Mouse (Mus musculus): ENCODE results near the gene Txndc2.

Gene Txndc2

DNA sequence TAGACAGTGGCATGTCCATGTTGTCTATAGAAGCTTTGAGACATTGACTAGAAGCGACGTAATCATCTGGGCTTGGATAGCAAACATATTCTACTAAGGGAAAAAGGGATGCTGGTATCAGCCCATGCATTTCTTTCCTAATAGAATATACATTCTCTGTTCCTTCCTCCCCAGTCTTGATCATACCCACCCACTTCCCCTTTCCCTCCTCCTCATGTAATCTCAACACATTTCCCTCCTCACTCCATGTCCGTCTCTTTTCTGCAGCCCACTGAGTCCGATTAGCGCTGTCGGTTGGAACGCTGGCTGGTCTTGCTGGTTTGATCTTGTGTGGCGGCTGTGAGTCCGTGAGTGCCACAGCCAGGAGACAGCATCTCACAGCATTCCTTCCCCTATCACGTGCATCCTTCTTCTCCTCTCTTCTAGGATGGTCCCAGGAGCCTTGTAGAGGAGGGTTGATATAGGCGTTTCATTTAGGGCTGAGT, at the start of gene Txndc2:
Gene Txndc2, minus strand, starts transcription at position 435 of the 485 bp plus-strand sequence.
- DNase-seq (ENCODE audit: low read depth, low spot score) = no peak

DNA sequence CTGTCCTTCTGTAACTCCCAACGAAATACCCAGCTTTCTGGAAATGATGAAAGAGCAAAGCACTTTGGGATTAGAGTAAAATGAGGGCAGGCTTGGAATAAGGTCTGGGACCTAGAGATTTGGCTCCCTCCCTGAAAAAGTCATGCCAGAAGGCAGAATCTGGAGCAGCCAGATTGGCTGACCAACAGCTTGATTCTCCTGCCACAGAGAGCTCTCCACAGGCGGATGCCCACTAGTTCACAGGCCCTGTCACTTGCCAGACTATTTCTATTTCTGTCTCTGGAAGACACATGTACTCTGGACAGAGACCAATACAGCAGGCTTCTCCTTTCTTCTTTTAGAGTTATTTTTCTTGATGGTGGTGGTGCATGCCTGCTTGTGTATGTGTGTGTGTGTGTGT, 41.8 kb upstream of the Txndc2 start:
- no peak for DNase-seq (ENCODE audit: low read depth, low spot score)

DNA sequence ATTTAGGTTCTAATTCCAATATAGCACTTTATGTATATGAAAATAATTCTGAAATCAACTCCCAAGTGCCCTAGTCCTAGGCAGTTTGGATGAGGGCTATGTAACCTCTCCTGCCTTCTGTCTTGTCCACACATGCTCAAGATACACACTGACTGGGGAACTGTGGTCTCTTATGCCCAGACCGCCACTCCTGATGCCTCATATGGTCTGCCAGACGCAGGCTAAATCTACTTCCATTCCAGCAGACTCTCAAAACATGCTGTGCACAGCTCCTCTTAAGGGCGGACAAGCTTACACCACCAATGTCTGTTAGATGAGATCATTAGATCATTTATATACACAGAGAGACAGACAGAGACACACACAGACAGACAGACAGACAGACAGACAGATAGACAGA, 41.3 kb upstream of the Txndc2 start:
- DNase-seq (ENCODE audit: low read depth, low spot score) = no peak

DNA sequence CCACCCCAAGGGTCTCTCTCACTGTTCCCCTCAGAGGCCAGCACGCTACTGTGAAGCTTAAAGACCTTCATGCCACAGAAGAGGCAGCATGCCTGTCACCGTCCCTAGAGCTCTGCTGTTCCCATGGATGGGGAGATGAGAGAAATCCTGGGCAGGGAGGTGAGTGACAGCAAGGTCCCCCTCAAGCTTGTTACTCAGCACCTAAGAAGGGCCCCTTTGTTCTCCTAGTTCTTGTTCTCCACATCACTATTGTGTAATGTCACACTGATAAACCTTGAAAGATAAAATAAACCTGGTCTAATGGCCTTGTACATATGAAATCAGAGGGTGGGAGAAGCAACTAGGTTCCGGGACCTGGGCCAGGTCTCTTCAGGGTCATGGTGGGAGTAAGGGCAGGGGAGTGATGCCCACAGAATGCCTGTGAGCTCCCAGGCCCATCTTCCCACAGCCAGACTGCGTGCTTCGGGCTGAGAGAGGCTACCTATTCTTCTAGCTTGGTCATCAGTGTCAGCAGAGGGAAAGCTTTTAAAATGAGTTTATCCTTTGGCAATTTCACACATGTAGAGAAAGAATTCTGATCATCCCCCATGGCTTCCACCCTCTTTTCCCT, 40.2 kb upstream of the Txndc2 start:
- no peak for DNase-seq (ENCODE audit: low read depth, low spot score)

DNA sequence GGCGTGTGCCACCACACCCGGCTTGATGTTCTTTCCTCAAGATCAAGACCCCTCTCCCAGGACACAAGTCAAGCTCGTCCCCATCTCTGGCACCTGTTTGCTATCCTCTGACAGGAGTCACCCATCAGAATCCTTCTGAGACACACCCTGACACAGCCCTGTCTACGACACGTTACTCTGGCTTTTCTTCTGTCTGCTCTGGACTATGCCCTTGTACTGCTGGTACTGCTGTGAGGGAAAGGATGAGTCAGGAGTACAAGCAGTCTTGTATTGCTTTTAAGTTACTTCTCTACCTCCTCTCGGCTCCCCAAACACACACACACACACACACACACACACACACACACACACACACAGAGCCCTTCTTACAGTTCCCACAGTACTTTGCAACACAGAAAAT, 39.5 kb upstream of the Txndc2 start:
- DNase-seq (ENCODE audit: low read depth, low spot score) = no peak

DNA sequence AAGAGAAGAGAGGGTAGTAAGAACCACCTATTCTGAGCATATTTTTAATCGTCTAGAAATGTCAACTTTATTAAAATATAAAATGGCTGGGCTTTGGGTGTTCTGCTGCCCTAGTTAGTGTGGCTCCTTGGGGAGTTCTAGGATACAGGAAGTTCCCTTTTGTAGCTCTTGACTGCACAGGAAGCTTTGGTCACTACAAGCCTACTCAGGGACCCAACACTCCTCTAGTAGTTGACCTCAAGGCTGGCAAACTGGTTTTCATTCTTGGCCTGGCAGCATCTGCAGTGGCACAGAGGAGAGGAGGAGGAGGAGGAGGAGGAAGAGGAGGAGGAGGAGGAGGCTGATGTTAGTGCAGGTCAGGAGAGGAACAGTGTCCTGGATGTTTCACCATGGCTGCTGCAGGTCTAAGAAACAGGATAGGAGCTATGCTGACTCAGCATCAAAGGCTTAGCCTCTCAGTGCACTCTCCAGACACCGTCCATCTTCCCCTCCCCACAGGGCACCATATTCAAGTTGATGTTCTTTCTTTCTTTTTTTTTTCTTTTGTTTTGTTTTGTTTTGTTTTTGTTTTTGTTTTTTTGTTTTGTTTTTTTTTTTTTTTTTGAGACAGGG, 38.9 kb upstream of the Txndc2 start:
- DNase-seq (ENCODE audit: low read depth, low spot score) = no peak

DNA sequence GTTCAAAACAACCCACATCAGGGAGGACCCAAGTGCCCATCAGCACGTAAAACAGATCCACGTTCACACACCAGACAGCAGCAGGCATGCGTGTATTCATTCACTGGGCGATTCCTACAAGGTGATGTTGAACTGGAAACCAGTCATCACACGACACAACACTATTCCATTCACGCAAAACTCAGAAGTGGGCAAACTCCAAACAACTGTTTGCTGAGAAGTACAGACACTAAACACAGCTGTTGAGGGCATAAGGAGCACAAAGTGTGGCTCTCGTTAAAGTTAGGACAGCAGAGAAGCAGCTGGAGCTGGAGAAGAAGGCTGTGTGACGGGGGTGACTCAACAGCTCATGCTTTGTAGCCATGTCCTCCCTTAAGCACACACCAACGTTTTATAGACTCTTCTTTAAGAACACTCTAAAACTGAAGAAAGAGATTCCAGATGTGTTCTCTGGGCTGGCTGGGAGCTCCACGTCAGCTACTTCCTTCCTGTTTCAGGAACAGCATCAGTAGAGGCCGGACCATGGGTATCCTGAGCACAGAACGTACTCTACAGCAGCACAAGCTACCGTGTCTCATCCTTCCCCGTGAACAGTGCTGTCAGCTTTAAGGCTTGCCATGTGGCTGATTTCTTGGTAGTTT, 38.0 kb upstream of the Txndc2 start:
- no peak for DNase-seq (ENCODE audit: low read depth, low spot score)

DNA sequence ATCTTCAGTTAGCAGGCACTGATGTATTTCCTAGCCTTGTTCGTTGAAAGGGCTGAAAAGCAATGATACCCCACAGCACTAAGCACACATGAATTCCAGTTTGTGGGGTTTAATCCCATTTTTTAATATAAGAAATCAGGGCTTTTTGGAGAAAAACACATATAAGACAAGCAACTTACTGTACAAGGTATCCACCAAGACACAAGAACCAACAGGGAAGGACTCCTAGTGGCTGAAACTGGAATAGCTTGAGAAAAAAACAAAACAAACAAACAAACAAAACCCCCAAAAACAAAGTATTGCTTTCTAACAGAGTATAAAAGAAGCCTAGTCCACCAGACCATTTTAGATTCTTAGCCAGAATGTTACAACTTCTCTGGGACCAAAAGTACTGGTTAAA, 35.8 kb upstream of the Txndc2 start:
- DNase-seq (ENCODE audit: low read depth, low spot score) = peak; percentile 45

DNA sequence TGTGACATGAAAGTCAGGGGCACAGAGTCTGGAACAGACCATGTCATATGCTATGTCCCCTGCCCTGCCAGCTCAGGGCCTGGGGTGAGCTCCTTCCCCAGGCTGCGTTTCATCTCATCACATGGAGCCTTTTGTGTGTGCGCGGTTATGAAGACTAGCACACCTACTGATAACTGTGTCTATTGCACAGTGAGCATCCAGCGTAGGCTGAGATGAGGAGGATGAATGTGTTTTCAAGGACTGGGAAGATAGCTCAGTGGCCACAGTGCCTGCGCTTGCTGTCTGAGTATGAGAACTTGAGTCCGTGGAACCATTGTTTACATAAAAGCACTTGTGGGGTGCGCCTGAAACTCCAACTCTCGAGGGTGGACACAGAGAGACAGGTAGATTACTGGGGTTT, 34.6 kb upstream of the Txndc2 start:
- DNase-seq (ENCODE audit: low read depth, low spot score) = no peak

DNA sequence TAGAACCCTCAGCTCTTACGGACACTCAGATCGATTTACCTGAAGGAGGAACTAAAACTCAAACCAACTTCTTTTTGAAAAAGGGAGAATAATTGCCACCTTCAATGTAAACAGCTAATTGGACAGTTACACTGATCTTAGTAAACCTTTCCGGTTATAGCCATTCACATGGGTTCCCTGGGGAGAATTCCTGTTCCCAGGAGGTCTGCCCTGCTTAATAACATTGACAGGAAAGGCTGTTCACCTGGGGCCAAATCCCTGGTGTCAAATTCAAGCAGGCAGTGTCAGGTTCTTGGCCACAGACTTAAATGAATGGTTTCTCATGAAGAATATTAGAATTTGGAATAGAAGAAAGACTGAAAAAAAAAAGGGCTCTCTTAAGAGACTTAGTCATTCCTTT, 34.0 kb upstream of the Txndc2 start:
- no peak for DNase-seq (ENCODE audit: low read depth, low spot score)

DNA sequence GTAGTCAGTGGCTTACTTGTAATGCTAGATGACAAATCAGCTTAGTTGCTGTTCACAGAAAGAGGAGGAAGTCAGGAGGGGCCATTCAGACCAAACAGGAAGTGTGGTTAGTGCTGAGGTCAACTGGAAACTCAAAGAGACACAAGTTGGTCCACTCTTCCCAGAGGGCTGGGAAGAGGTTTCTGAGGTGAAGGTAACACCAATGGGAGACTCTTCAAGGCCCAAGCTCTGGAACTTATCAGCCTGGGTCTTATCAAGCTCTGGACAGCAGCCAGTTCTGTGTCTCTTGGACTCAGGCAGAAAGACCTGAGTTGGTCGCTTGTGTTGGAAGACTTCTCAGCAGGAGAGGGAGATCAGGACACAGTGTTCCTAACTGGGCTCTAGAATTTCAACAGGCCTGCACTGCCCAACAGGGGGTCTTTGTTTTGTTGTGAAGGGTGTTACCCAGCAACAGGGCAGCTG, 32.8 kb upstream of the Txndc2 start:
- peak; percentile 55 for DNase-seq (ENCODE audit: low read depth, low spot score)

DNA sequence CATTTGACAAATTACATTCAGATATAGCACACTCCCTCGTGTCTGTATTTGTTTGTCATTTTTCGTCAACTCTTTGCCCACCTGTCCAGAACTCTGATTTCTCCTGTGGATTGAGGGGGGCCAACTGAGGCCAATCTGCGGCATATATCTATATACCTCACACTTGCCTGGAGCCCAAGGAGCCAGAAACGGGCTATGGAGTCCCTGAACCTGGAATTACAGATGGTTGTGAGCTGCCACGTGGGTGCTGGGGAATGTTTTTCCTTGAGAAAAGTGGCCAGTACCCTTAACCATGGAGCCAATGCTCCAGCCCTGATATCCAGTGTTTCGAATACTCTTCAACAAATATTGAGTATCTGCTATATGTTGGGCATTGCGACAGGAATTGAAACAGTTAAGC, 31.0 kb upstream of the Txndc2 start:
- no peak for DNase-seq (ENCODE audit: low read depth, low spot score)

DNA sequence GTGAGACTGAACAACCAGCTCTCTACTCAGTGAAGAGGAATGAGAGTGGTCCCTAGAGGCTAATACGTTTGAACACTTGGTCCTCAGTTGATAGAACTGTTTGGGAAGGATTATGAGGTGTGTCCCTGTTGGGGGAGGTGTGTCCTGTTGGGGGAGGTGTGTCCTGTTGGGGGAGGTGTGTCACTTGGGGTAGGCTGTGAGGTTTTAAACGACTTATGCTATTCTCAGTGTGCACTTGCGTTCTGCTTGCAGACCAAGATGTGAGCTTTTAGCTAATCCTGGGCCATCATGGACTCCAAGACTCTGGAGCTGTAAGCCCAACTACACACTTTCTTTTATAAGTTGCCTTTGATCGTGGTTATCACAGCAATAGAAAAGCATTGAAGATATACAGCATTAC, 27.1 kb upstream of the Txndc2 start:
- no peak for DNase-seq (ENCODE audit: low read depth, low spot score)

DNA sequence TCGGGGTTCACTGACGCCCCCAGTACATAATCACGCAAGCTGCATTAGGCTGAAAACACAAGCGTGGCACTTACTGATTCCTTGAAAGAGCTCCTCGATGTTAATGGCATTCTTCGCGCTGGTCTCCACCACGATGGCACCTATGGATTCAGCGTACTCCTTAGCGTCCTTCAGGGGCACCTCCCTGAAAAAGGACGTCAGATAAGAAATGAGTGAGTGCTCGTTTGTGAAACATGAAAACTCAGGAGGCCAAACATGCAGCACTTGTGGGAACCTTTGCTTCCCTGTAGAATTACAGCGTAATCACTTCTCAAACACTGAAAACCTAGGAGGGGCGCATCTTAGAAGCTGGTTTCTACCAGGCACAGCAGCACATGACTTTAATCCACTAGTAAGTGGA, 25.8 kb upstream of the Txndc2 start:
- no peak for DNase-seq (ENCODE audit: low read depth, low spot score)

DNA sequence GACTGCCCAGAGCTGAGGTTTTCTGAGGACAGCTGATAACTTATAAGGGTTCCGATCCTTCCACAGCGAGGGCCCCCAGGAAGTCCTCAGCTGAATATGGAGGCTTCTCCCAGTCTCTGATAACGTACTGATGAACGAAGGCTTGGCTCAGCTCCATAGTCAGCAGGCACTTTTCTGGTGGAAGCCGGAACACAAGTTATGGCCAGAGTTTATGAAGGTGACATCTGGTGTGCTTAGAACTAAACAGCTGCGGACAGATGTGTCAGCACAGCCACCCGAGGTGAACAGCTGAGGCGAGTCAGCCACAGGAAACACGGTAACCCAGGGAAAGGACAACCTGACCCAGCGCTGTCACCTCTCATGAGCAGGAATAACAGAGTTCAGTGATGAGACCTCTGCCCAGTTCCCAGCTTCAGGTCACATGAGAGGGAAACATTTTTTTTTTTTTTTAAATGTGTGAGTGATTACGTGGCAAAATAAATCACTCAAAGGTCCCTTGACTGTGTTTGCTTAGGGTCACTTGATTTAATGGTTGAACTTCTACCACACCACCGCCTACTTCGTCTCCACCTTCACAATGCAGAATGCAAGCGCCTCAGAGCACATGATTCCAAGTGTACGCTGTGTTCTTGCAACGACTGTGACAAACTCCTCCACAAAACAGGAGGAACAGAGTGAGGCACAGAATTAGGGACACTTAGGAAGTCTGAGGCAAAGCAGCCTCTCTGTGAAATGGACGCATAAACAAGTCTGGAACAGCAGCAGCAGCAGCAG, 24.6 kb upstream of the Txndc2 start:
- DNase-seq (ENCODE audit: low read depth, low spot score) = no peak

DNA sequence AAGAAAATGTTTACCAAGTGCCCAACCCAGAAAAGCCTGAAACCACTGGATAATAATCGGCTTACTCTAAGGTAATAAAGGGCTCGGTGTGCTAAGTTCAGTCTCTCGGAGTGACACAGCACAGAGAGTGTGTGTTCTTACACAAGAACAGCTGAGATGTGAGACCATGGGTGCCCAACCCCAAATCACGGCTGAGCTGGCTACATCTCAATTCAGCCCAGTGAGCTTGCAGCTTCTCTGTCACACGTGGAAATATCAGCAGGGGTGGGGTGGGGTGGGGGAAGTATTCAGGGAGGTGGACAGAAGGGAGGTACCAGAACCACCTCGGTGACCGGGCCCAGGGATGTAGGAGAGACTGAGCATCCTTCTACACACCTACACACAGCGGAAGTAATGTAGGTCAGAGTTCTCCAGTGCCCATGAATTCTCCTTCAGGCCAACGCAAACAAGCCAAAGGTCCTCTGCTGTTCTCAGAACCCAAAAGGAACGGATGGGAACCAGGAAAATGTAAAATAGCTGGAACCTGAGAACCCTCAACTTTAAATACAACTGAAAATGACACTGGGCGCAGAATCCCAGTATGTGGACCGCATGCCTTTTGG, 23.9 kb upstream of the Txndc2 start:
- no peak for DNase-seq (ENCODE audit: low read depth, low spot score)

DNA sequence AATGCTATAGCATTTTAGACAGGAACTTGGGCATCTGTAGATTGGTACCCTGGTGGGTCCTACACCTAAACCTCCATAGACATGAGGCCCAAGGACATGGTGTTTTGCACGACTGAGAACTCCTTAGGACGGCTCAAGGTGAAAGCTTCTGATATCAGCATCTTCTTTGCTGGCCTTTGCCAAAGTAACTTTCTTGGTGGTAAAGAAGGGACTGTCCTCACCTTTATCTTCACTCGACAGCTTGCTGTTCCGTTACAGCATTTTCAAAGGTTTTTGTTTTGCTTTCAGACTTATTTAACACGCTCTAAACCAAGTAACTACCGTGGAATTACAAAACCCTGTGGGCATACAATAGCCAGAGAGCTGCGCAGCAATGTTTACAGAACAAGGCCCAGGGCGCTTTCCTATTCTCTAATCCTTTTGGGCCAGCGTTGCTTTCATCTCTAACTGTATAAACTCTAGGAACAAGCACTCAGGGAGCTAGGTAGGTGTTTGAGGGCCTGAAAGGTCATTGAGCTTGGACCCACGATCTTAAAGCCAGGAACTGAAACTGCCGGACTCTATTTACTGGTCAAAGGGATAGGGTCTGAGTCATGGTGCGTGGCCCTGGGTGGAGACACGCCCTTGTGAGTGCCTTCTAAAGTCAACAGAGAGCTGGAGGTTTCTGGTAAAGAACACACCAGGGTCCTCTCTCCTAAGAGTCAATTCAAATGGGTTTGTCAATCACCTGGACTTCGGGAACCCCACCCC, 21.5 kb upstream of the Txndc2 start:
- DNase-seq (ENCODE audit: low read depth, low spot score) = no peak

DNA sequence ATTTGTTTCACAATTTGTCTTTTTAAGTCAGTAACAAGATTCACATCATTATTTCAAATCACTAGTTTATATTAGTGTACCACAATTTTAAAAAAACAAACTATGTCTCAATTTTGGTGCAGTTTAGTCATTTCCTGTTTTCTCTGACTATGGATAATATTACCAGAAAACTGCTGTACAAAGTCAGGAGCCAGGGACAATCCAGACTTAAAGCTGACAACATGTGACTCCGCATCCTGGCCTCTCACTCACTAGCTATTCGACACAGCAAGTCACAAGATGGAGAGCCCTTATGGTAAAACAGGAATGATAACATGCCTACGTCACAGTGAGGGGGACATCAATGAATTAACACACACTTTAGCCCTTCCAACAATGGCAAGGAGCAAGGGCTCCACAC, 20.7 kb upstream of the Txndc2 start:
- DNase-seq (ENCODE audit: low read depth, low spot score) = no peak

DNA sequence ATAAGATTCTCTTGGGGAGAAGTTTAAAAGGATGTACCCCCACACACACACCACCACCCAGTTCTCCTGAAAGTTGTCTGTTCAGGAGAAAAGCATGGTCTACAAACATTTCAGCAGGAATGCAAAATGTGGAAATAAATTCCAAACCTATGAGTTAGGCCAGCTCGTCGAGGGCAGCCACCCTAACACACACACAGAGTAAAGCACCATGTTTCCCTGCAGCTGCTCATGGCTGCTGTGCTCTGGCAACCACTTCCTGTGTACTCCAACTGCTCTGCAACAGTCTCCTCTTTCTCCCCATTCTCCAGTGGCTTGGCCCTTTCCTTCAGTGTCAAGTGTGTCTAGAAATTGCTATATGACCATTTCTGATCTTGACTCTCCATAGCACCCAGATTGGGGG, 16.4 kb upstream of the Txndc2 start:
- no peak for DNase-seq (ENCODE audit: low read depth, low spot score)

DNA sequence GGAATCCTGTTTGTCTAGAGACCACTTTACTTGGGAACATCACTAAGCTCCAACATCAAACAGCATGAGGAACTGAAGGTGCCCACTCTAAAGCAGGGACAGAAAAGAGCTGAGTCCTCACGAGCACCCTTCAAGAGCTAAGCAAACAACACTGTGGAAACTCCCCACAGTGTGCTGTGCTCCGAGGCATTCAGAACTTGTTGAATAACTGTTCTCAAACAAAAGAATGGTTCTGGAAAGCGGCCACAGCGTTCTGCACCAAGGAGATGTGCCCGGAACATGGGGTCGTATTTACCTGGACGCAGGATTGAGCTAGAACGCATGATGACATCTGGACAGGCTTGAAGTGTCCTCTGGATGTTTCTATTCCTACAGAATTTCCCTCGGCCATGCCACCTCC, 16.0 kb upstream of the Txndc2 start:
- no peak for DNase-seq (ENCODE audit: low read depth, low spot score)

DNA sequence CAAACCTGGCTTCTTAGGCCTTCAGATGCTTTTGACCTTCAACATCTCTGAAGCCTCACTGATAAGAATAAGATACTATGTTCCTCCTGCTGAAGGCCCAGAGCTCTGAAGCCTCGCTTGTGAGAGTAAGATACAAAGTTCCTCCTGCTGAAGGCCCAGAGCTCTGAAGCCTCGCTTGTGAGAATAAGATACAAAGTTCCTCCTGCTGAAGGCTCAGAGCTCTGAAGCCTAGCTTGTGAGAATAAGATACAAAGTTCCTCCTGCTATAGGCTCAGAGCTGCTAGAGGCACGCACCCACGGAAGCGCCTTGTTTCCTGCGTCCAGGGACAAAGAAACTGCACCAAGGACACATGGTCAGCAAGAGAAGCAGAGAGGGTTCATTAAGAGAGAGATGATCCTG, 14.8 kb upstream of the Txndc2 start:
- DNase-seq (ENCODE audit: low read depth, low spot score) = no peak
